Mouse (Mus musculus): ENCODE data around the gene Nmnat3.

The Nmnat3 gene

DNA sequence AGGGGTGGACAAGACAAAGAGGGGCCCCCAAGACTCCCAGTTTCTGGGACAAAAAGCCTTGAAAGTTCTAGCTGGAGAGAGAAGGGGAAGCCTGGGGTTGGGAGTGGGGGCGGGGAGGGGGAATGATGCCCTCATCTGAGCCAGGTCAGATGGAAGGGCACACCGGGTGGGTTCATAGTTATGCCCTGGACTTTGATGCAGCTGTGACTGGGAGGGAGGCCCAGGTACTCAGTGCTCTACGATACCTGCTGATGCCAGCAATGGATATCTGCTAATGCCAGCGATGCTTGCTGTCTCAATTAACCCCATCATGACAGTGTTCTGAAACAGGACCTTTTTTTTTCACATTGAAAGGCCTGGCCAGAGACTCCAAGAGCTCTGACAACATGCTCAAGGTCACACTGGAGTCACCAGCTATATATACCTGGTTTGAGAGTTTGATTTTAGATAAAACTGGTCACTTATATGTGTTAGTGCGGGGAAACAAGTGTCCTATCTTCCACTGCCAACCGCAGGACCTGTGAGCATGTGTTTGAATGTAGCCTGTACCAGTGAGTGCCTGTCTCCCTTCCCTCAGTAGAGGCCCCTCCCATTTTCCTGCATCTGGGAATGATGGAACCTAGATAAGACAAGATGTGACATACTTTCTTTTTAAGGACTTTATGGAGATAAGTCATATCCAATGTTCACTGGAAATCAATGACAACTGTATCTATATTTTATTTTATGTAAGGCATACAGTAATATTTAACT, 25.6 kb downstream of the Nmnat3 start:
- peak; percentile 27 for DNase-seq

DNA sequence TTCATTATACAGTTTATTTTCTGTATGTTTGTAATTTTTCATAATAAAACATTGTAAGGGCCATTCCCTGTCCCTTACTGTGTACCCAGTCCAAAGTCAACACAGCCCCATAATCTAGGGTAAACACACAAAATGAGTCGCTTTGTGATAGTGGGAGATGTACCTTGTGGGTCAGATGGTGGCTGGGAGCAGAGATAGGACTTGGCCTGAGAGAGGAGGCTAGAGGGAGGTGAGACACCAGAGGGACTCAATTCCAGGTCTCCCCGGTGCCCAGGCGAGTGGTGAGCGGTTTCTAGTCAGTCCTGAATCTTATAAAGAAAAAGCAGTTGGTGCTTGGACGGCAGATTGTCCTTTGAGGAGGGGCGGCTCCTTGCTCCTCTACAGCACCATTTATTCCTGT, 26.4 kb downstream of the Nmnat3 start:
- DNase-seq, result no peak

DNA sequence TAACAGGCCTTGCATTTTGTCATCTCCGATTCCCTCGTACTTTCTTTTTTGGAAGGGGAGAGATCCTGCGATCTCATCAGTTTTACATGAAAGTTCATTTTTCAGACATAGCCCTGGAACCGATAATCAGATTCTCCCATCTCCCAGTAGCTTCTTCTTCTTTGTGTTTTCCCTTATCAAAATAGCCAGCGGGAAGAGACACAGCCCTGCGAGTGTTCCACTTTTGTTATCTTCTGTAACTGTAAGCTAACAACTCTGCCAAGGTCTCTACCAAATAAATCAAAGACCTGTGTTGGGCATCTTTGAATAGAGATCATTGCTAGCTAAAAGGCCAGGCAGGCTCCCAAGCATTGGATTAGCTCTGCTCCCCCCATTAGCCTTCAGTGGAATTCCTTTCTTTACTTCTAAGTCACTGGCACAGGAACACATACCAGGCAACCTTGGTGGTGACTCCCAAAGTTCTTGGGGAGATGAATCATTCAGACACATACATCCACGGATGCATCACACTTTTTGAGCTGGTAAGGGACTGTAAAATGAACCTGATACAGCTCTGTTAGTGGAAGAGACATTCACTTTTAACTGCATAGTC, 26.9 kb downstream of the Nmnat3 start:
- DNase-seq, result no peak

DNA sequence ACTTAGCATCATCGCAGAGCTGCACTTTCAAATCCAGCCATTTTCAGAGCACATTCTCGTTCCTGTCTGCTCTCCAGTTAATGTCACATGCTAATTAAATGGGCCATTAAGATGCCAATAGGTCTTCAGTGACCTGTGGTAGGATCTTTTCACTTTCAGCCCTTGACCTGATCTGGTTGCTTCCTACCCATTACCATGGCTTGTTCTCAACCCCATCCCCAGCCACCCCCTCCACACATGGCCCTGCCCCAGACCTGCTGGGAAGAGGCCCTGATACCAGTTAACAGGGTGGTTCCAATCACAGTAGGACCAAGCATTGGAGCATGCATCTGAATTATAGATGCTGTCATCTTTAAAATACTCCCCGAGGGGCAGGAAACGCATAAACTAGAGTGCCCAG, 30.7 kb downstream of the Nmnat3 start:
- DNase-seq, result no peak

DNA sequence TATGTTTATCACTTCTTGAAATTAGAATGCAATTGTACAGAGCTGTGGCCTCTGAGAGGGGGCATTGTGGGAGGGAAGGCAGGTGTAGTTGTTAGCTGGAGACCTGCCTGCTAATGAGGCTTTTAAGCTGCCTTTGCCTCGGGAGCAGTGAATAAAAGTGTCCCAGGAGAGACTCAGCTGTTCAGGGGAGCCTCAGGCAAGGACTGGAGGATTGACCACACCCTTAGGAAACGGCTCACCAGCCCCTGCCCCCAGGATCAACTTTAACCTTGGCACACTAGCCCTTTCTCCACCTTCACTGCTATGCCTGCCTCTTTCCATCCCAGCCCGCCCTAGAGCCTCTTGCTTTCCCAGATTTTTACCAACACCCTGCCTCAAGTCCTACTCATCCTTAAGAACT, 31.6 kb downstream of the Nmnat3 start:
- DNase-seq, result no peak

DNA sequence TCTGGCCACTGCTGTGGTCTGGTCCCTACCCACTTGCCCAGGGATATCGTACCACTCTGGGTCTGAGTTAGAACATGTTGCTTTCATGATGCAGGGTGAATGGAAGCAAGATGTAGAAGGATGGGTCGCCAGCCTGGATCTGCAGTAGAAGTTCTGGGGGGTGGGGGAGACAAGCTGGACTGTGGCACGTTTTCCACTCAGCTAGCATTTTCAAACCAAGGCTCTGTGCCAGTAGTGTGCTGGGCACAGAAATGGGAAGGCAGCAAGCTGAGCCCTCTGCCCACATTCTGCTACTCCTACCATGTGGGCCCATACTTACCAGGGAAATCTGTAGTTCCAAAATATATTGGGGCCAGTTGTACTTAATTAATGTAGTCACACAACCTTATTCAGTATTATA, 33.5 kb downstream of the Nmnat3 start:
- no peak for DNase-seq

DNA sequence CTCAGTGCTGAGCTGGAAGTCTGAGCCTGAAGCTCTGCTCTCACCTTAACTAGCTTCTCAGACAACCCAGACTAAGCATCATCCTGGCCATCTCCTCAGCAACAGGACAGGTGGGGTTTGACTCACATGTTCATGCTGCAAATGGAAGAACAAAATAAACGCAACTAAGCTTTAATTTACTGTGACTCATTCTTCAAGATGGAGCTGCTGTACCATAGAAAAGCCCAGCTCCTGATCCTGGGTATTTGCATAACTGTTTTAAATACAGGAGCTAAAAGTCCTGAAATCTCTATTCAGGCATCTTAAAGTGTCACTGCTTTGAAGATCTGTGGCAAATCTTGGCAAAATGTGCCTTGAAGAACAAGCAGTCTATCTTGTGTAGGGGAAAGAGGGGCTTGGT, 38.9 kb downstream of the Nmnat3 start:
- DNase-seq, result no peak

DNA sequence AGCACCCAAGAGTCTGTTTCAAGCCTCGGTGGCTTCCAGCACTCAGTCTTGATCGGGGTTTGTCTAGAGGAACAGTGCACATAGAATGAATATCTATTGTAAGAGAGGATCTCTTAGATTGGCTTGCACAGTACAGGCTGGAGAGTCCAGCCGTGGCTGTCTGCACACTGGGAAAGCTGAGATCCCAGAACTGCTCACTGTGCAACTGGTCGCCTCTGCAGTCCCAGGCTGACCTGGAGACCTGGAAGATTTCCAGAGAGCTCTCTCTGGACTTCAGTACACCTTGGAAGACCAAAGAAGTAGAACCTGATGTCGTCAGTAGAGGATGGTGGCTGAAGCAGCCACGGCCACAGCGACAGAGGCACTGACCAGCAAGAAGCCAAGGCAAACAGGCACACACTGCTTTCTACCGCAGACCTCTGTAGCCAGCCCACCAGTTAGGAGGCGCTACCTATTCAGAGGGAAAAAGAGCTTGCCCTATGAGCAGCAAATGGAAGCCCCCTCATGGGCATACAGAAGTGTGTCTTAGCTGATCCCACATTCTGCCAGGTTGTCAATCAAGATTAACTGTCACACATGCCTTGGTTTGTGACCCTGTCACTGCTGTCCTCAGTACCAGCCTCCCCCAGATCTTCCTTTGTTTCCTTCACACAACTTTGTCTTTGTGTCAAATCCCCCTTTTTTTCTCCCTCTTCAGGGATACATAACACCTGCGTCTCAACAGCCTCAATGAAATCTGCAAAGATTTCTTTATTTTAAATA, 41.4 kb downstream of the Nmnat3 start:
- peak; percentile 75 for DNase-seq

DNA sequence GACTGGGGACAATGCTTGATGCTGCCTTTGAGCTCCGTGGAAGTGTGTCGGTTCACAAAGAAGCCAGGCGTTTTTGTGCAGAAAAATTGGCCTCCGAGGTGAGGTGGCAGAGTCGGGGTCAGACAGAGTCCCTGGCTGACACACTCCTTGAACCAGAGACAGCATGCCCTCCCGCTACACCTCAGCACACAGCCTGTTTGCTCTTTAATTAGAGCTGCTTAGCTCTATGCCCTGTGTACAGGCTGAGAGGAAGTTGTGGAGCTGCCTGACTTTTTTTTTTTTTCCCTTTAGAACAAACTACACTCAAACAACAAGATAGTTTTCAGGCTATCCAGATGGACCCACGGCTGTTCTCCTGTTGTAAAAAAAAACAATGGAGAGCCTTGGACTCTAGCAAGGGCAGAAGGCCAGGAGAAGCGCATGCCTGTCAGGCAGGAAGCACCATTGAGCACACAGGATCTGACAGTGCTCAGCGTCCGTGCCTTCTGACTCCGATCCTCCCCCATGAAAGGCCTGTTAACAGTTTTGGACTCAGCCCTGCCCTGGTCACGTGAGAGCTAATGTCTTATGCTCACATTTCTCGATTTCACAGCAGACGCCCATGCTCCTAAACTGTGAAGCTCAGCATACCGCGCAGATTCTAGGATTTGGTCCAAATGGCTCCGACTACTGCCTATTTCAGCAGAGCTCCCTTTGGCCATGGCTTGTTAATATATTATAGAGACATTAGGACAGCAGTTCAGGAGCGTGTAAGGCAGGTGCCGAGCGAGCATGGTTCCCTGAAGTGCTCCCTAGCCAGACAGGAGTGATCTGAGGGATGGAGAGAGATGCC, 42.3 kb downstream of the Nmnat3 start:
- peak; percentile 96 for DNase-seq

DNA sequence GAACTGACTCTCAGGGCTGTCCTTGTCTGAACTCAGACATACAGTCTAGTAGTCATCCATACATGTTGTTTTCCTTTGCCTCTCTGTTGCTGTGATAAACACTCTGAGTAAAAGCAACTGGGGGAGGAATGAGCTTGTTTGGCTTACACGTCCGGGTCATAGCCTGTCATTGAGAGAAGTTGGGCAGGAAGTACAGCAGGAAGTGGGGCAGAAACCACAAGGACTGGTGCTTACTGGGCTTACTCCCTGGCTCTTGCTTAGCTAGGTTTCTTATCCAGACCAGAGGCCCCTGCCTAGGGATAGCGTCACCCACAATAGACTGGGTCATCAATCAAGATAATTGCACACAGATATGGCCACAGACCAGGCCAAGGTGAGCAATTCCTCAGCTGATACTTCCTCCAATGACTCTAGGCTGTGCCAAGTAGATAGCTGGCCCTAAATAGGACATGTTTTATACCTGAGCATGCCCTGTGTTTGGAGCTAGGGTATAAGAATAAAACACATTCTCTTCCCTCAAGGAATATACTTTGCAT, 46.1 kb downstream of the Nmnat3 start:
- no peak for DNase-seq

DNA sequence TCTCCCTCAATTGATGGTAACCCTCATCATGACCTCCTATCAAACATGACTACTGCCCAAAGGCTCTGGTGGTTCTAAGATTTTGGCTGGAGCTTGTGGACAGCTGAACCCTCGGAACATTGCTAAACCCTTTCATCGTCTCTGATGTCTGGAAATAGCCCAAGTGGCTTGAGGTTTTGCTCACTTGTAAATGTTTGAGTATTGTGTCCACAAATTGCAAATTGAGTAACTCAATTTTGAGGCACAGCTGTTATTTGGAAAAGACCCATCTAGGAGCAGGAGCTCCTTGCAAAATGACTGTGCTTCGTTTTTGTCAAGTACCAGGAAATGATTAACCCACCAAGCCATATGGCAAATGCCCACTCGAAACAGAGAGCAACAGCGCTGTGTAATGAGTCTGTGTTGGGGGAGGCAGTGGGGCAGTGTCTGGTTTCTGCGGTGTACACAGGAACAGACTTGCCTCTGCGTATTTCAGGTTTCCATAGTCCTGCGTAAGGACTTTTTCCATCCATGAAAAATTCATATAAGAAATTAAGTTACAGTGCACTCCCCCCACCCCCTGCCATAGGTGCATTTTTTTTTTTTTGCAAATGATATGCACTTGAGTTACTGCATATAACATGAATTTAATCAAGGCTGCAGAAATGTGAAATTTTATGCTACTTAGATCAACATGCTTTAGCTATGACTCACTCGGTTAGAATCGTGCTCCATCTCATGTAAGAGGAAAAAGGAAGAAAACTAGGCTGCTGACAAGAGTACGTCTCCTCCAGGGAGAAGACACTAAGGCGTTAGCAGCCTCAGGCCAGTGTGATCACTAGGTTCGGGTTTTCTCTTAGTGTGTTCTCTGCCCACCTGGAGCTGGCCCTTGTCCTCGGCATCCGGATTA, 50.9 kb downstream of the Nmnat3 start:
- no peak for DNase-seq

DNA sequence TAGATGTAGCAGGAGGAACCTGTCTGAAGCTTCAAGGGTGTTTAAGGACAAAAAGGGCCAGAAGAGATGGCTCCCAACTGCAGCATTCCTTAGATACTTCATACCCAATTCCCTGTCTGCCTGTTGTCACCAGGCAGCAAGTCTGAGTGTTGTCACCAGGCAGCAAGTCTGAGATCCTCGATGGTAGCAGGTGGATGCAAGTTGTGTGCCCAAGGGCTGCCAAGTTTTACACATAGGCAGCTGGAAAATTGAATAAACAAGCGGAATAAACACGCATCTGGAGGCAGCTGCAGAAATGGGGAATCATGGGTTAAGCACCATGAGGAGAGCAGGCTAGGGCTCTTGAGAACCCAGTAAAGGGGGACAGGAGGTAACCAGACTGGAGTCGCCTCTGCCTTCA, 52.7 kb downstream of the Nmnat3 start:
- DNase-seq, result no peak

DNA sequence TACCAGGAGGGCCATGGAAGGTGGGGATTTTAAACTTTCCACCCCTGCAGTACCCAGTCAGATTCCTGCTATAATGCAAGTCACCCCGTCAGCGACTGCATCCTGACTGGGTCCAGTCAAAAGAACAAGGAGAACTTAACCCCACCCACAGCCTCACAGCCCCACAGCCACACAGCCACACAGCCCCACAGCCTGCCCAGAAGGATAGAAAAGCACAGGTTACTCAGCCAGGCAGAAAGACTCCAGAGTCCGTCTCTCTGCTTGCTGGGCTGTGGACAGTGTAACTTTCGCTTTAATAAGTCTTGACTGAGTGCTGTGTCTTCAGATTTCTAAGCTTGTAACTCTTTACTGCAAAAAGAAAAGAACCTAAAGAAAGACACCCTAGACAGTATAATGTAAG, 53.2 kb downstream of the Nmnat3 start:
- peak; percentile 38 for DNase-seq

DNA sequence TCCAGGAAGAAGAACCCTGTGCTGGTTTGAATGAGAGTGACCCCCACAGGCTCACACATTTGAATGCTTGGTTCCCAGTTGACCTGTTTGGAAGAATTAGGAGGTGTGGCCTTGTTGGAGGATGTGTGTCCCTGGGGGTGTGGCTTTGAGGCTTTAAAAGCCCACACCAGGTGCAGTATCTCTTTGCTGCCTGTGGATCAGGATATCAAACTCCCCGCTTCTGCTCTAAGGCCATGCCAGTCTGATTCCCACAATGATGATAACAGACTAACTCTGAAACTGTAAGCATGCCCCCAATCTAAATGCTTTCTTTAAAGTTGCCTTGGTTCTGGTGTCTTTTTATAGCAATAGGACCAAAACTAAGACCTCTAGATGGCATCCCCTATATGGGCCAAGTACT, 58.6 kb downstream of the Nmnat3 start:
- DNase-seq, result no peak

DNA sequence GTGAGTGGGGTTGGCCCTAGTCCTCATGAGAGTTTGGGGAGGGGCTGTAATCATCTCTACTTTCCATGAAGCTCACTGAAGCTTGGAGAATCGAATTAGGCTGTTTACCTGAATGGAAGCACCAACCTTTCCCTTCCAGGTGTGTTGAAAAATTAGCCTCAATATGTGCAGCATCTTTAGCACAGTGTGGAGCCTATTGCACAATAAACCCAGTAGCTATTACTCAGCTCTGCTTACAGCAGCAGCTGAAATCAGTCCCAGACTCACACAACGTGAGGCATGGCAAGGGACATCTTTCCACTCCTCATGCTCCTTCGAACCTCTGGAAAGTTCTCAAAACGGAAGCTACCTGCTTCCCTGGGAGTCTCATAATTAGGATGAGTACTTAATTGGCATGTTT, 59.0 kb downstream of the Nmnat3 start:
- no peak for DNase-seq

DNA sequence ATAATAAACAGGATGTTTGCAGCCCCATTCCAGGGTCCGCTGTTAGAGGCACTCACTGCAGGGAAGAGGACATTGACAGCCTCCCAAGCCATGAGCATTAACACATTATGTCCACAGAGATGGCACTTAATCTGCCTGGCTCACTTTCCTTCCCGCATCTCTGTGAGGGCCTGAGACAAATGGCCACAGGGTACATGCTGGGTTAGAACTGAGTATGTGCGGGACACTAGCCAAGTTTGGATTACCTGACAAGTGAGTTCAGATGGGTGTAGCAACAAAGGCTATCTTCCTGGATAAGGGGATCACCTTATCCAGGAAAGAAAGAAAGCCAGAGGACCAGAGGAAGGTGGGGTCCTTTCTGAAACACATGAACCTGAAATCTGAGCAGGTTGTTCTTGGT, 59.8 kb downstream of the Nmnat3 start:
- DNase-seq, result no peak

DNA sequence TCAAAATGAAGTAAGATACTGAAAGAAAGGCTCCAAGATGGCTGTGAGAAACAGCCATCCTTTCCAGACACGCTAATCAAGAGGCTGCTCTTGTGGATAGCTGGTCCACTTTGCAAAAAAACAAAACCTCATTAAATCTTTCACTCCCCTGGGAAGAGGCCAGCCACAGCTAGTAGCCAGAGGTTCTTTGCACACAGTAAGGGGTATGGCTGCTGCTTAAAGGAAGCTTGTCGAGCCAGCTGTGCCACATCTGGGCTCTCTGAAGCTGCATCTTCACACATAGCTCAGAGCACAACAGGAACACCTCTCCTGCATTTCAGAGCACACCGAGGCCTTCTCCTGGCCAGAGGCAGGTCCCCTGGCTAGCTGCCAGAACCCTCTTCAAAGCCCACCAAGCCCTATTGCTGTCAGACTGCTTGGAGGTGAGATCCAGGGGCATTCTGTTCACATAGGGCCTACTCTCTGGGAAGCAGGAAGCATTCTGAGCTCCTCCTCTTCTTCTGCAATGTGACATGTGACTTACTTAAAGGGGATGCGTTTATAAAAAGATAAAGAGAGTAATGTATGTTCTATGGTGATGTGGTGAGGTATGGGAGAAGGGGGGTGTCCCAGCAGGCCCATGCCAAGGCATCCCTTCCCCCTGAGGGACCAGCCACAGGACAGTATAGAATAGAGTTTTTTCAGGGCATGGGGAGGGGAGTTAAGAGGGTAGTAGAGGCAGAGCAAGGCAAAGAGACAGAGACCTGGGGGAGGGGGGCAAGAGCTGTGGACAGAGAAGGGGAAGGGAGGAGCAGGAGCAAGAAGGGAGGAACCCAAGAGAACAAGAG, 63.3 kb downstream of the Nmnat3 start:
- no peak for DNase-seq

DNA sequence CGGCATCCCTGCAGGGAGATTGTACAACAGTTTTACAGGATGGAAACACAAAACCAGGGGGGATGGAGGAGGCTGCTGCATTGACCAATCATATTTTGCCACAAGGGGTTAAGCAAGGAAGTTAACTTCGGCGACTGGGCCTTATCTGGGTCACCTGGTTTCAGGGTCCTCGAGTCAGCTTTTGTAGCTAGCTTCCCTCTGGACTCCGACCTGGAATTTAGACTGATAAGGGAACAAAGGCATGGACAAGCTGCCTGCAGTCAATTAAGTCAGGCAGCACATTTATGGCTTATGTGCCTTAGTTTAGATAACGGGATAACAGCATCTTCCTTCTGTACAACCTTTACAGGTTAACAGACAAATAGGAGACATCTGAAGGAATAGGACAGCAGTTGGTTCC, 65.1 kb downstream of the Nmnat3 start:
- no peak for DNase-seq

DNA sequence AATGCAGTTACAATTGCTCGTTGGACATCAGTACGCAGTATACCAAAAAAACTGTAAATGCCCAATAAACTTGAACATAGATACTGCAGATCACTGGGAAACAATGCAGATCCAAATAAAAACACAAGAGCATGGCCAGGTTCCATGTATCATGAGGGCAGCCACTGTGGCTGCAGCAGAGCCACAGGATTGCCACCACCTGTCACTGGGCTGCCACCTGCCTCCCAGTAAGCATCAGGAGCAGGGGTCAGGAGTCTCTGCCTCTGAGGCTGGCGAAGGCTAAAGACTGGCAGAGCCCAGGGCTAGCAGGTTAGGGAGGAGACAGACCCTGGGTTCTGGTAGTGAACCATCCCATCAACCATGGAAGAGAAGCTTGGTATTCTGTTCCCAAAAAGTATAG, 67.7 kb downstream of the Nmnat3 start:
- DNase-seq, result no peak

DNA sequence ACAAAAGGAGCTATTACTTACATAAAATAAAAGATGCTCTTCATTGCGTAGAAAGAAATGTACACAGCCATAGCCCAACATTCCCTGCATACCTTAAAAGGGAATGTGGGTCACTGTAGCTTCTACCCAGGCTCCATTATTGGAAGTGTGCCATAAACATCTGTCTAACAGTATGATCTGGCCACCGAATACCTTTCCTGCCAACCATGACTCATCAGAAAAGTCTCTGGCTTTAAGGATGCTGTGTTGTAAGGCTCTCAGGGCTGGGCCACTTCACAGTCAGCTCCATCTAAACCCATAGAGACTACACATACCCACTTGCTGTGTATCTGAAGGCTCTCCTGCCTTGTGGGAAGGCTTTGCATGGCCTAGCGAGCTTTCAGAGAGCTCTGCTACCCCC, 73.8 kb downstream of the Nmnat3 start:
- no peak for DNase-seq

DNA sequence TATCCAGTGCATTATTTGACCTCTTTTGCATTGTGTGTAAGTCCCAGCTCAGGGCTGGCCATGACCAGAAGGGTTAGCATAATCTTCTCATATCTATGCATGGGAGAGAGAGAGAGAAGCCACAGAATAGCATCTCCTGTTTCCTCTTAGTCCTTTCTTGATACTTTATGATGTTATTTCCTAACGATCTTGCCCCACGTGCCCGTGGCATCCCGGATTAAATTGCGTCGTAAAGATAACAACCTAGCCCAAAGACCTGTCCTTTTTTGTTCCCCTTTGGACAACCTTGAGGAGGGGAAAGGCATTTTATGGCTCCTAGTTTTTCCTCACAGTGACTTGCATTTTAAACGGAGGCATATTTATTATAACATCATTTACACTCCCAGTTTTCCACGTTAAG, 78.8 kb downstream of the Nmnat3 start:
- no peak for DNase-seq
